Mouse (Mus musculus): ENCODE measurements at regions not wholly inside any gene's neighbourhood (a gene's known extent, or its start where the extent isn't known, plus 50 kb on each side); places are given as distances from the start of the nearest gene placed in this dataset.

DNA sequence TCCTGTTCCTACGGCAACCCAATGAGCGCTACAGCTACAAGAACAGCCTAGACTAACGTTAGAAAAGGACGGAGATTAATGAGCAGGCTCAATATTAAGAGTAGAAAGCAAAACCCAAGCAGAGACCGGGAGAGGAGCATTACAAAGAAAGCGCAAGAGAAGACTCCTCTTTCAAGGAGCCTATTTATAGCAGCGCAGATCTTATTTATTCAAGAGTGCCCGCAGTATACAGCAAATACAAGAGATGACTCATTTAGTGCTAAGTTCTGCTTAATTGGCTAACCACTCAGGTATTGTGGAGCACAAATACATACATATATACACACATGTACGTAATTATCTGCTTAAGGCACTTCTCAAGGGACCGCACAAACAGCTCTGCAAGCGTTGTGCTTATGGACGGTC is 377.2 kb downstream of the Gpd2 start:
- DNase-seq: no peak

DNA sequence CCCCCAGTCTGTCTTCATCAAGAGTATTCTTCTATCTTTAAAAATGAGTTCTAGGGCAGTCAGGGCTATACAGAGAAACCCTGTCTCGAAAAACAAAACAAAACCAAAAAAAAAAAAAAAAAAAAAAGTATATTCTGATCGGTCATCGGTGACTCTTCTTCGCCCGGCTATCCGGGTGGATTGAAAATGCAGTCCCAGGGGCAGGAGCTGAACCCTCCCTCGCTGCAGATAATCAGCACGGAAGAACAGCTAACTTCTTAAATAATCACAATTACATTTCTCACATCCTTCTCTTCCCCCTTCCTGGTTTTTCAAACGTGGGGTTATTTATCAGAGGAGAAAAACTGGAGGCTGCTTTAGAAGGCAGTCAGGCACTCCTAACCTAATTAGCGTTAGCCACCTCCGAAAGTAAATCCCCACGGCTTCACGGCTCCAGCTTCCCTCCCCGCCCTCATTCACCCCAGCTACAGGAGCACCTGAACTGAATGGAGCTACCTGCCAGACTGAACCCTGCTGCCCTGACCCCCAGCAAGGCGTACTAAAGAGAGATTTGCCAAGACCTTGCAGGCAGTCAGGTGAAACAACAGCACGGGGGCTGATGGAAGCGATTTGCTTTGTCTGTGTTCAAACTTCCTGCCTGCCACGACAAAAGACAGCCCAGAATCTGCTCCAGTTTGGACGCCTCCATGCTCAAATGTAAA is 379.2 kb downstream of the Gpd2 start:
- DNase-seq: no peak

DNA sequence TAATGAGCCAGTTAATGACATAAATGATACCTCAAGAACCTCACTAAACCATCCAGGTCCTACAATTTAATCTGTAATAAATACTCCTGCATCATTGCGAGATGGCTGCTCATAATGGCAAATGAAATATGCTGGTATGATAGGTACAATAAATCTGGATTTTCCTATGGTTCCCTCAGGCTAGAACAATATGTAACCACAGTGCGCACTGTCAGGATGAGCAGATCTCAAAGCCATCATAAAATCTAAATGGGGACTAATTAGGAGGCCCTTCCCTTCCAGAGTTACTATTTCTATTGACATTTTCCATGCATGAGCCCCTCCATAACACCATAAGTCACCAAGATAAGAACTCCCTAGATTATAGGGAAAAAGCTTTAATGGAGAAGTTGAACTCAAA is 379.8 kb downstream of the Gpd2 start:
- DNase-seq: no peak

DNA sequence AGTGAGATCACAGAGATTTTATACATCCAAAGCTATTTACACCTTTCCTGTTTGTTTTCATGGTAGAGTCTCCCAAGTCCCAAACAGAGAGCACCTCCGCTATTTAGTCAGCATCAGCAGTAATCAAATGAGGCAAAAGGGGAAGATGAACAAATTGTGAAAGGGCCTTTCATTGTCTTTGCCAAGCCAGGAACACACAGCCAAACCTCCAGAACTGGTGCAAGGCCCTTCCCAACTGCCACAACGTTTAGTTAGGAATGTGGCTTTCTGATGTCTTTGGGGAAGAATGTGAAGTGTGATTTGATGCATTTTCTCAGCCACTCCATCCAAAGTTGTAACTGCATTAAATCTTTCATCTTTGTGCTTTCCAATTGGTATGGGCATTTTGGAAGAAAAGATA is 353.6 kb upstream of the Galnt5 start:
- no peak for DNase-seq

DNA sequence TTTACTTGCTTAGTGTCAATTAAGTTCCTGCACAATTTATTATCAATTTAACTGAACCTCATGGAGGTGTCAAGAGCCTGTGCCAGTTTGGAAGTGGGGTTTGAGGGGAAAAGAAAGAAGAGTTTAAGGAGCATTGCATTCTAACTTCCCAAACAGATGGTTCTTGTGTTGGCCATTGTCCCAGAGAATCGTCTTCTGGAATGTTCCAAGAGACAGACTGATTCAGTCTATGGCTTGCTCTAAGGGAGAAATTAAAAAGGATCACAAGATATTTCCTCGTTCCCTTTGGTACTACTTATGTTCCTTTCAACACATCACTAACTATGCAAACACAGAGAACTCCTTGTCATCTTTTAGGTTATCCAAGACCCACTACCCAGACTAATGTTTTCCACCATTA is 353.1 kb upstream of the Galnt5 start:
- DNase-seq: no peak

DNA sequence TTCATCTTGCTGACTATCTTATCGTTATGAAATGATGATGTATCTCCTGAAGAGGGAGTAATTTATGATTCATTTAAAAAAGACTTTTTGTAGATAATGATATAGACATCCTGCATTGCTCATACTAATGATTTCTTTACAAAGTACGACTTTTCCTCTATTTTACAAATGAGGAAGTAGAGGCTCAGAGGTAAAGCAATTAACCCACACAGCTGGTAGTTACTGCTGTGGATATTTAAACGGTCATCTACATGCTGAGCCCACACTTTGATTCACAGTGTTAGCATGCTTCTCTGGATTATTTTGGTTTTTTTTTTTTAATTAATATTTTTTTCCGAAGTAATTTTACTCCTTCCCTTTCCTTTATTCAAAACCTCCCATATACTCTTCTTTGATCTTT is 348.7 kb upstream of the Galnt5 start:
- DNase-seq: no peak

DNA sequence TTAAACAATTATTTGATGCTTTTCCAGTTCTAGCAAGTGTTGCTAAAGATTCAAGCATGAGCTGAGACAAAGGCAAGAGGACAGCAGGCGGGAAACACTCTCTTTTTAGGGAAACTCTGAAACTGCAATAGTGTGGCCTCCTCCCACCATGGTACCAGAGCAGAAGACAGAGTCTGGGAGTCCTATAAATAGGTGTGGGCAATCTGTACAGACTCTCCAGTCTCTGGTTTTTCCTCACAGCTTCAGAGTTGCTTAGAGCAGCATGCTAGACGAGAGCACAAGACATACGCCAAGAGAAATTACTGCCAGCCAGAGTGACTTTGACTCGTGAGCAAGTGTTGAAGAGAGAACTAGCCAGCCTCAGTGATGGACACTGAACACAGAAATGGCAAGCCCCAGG is 340.3 kb upstream of the Galnt5 start:
- DNase-seq: no peak

DNA sequence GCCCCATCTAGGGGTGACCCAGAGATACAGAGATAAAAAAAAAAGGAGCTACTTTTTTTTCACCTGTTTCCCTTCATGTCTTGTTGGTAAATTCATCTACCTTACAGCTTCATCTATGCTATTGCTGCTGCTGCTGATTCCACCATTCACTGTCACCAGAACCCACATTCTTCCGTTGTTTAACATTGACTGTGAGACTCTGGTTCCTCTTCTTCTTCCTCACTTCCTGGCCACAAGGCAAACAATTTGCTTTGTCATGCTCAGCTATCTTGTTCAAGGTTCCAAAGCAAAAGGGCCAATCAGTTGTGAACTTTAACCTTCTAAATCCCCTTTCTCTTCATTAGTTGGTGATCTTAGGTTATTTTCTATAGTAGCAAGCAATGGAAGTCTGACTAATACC is 335.8 kb upstream of the Galnt5 start:
- DNase-seq: no peak

DNA sequence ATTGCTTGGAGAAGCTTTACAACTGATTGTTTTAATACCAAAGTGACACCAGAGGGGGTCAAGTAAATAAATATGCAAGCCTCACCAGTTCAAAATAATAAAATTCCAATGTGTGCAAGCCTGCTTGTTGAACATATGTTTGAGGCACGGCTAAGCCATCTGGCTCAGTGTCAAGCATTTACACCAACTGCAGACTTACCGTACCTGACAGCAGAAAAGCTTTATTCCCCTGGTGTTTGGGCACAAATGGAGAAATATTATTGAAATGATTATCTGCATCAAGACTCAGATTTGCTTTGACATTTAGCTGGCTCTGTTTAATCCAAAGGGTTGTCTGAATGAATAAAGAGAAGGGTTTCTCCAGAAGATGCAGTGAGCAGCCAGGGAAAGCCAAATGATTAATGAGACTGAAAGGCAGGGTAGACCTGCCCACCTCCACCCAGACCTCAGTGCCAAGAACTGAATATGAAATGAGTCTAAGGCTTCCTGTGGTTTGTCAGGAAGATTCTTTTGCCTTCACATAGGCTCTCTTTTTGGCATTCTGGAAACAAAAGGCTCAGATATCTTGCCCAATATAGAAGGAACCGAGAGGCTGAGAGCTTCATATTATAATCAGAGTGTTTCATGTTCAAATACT is 325.6 kb upstream of the Galnt5 start:
- no peak for DNase-seq

DNA sequence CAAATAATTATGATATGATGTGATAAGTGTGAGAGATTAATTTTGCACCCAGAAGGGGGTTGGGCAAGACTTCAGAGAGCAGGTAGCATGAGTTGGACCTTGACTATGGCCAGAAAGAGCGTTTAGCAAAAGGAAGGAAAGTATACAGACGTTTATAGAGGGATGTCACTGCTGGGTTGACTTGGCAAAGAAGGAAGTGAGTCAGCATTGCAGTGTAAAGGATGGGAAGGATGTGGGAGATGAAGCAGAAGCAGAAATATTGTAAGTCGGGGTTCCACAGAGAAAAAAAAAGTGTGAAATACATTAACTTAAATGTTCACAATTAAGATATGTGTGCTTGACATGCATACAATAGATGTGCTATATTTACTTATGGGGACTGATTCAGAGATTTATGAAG is 307.8 kb upstream of the Galnt5 start:
- DNase-seq: no peak

DNA sequence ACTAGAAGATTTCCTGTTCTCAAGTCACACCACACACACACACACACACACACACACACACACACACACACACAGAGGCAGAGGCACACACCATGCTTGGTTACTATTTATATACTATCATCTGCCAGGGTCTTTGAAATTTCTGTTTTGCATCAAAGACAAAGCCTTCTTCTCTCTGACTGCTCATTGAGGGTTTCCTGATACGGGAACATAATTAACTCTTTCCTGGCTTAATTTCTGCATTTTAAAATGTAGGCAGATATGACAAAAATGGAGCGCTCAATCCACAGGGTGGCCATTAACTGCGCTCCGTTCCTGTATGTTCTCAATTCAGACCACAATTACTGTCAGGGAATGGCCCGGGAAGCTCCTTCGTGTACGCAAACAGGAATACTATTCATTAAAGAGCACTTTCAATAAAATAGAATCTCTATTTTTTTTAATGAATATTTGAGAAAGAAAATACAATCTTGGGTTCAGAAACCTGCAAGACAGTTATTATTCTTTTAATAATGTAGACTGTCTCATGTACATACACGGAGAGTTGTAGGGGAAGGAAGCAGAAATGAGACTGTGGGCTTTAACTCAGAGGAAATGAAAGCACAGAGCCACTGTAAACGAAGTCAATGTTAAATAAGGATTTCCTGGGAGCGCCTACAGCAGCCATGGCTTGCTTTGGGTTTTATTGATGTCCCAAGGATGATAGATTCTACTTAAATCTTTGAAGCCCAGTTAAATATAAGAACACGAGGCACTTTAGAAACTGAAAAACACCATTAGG is 300.5 kb upstream of the Galnt5 start:
- no peak for DNase-seq

DNA sequence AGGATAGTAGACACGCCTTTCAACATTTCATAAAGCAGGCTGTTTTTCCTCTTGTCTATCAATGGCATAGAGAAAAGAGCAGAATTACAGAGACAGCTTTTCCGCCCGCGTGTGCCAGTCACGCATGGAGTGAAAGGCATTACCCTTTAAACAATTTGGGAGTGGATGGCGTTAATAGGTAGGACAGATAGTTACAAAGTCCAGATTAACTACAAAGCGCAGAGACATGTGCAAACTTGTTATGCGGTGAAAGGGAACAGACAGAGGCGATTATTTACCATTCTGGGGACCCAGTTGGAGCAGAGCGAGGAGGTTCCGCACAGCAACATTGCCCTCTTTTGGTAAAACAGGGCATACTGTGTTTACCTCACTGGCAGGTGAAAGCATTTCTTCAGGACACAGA is 299.0 kb upstream of the Galnt5 start:
- DNase-seq: peak; percentile 1

DNA sequence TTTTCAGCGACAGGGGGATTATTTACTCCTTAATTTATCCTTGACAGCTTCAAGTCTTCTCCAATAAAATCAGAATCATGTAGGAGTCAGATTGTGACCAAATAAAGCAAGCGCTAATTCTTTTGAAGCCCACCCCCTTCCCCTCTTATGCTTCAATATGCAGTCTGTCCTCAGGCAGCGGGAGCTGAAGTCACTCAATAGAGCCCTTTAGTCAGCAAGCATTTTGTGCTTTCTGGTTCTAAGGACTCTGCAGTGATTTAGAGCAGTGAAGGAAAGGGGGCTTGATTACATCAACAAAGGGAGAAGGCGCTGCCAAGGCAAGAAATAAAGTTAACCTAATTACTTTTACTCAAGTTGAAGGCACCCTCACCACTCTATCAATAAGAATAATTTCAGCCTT is 298.5 kb upstream of the Galnt5 start:
- DNase-seq: no peak

DNA sequence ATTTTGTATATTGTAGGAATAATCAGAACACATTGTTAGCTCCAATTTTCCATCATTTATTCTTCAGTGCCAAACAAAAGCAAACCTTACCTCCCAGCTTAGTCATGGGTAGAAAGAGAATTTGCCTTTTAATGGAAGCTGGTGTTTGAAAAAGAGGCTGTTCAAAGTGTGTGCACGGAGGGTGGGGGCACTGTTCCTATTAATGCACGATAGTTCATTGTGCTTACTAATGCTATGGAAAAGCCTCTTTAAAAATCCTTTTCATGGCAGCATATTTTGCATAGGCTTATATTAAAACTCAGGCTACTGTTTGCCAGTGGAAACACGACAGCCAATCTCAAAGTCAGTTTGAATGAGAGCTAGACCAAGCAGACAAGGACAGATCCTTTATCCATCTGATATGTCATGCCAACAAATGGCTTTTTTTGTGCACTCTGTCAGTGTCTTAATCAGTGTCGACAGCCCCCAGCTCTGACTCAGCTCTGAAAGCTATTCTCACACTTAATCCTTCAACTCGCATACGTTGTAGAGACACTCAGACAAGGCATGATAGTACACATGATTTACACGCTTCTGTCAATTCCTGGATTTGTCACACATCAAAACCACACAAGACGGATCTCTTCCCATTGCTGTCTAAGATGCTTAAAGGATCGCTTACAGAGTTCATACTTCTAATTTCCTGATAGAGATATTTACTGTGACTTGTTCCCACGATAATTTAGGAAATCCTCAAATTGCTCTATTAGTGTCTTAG is 280.8 kb upstream of the Galnt5 start:
- no peak for DNase-seq

All from adrenal gland, adult 8-10 months (tissue).